Mouse (Mus musculus) forebrain, embryonic 16.5 days (tissue): ENCODE data around the gene Col27a1. TPM values are rescaled to one million over a fixed set of nuclear protein-coding genes. Genes with fewer than 3 reads are reported as not detected.

Experiments used
- ATAC-seq: fragments of 200-750 bp; cut with Nextera tagmentation; 2 replicates; pipeline ENCODE4 v1.8.0; 2017; ENCODE audit warnings: mild to moderate bottlenecking, moderate library complexity
- H3K27ac ChIP-seq: fragments of 300-500 bp; sonication (generic); 2 replicates; pipeline ENCODE4 v1.5.1; 2014; ENCODE audit warnings: low read length, control low read depth
- H3K27me3 ChIP-seq: fragments of 300-500 bp; sonication (generic); replicated peaks from 2 replicates; pipeline ENCODE4 v1.6.1; 2014; ENCODE audit warnings: low read length; ENCODE audit not compliant: control insufficient read depth, insufficient read depth
- H3K36me3 ChIP-seq: fragments of 300-500 bp; sonication (generic); 2 replicates; pipeline ENCODE4 v1.6.1; 2014; ENCODE audit not compliant: control insufficient read depth, insufficient read depth
- H3K4me1 ChIP-seq: fragments of 300-500 bp; sonication (generic); replicated peaks from 2 replicates; pipeline ENCODE4 v1.6.1; 2014; ENCODE audit warnings: low read length; ENCODE audit not compliant: control insufficient read depth, insufficient read depth
- H3K4me2 ChIP-seq: fragments of 300-500 bp; sonication (generic); 2 replicates; pipeline ENCODE4 v1.6.1; 2014; ENCODE audit warnings: mild to moderate bottlenecking, low read length, control low read depth
- H3K4me3 ChIP-seq: fragments of 300-500 bp; sonication (generic); replicated peaks from 2 replicates; pipeline ENCODE4 v1.5.1; 2014; ENCODE audit warnings: mild to moderate bottlenecking, low read length, control low read depth
- H3K9ac ChIP-seq: fragments of 300-500 bp; sonication (generic); replicated peaks from 2 replicates; pipeline ENCODE4 v1.6.1; 2014; ENCODE audit warnings: low read depth, low read length, control low read depth
- H3K9me3 ChIP-seq: fragments of 300-500 bp; sonication (generic); 2 replicates; pipeline ENCODE4 v1.6.1; 2016; ENCODE audit warnings: low read length; ENCODE audit not compliant: control insufficient read depth
- WGBS: fragments of 180-500 bp; shearing (Covaris S2); extraction: QIAGEN DNeasy Blood & Tissue Kit; methylation state at CpG from one replicate; pipeline ENCODE4 v1.1.7; 2014; 5-methylcytosine and 5-hydroxymethylcytosine counted together
- polyA plus RNA-seq: library from polyadenylated mRNA; unstranded; fragments of >200 nt; fragmentation: Nextera tagmentation; extraction: Ambion mirVana; gene quantifications from 2 replicates; pipeline ENCODE4 v1.2.1, GENCODE M21; 2015

Gene Col27a1
- polyA plus RNA-seq, 1 experiment from 2014 or later = 0.98 TPM

- H3K9me3 ChIP-seq = no peaks in the 10 kb centered on the region
- H3K27ac ChIP-seq = no peak overlapping the region
- H3K4me1 ChIP-seq = no peaks in the 10 kb centered on the region
- WGBS = 79% methylated on average over 6 of the region's 6 CpGs
- ATAC-seq = no peak
- H3K27me3 ChIP-seq = no peaks in the 10 kb centered on the region
- no peaks in the 10 kb centered on the region for H3K36me3 ChIP-seq
- H3K4me3 ChIP-seq = no peak overlapping the region
- no peak overlapping the region for H3K4me2 ChIP-seq
- H3K9ac ChIP-seq = no peak overlapping the region
These were observed 146.1 kb downstream of the Col27a1 start for GRCm38 (mm10) chr4:63359861-63360260.

- Histone ChIP-seq H3K4me3 (no peak within 1 kb of the TSS), H3K9me3 (no peaks in the 10 kb centered on the region), H3K27ac (no peak within 1 kb of the TSS), H3K36me3 (0 out of 2 replicates have a peak, but pooled peaks cover under 1% of the 10 kb centered on the region), H3K4me1 (no peaks in the 10 kb centered on the region), H3K27me3 (no peaks in the 10 kb centered on the region), H3K4me2 (no peak within 1 kb of the TSS), H3K9ac (no peak within 1 kb of the TSS)
- 82% methylated on average over 5 of the region's 5 CpGs for WGBS
- no peak for ATAC-seq
These were observed 148.3 kb downstream of the Col27a1 start, which contains the start of gene Orm2 for GRCm38 (mm10) chr4:63362150-63362549. Gene Orm2 (plus strand): TSS chr4:63362449.

- WGBS = 14% methylated on average over 4 of the region's 4 CpGs
- H3K36me3 ChIP-seq = peaks cover 10% of the 10 kb centered on the region
- H3K4me2 ChIP-seq = no peak overlapping the region
- no peak overlapping the region for H3K9ac ChIP-seq
- H3K9me3 ChIP-seq = no peaks in the 10 kb centered on the region
- ATAC-seq = peak; percentile 70
- H3K27ac ChIP-seq = no peak overlapping the region
- H3K4me1 ChIP-seq = no peaks in the 10 kb centered on the region
- H3K4me3 ChIP-seq = no peak overlapping the region
- no peaks in the 10 kb centered on the region for H3K27me3 ChIP-seq
These were observed 154.8 kb downstream of the Col27a1 start for GRCm38 (mm10) chr4:63368577-63368976.

GRCm38 (mm10) chr4:63370897-63371296 lies 157.1 kb downstream of the Col27a1 start:
- Histone ChIP-seq H3K4me1 (peaks cover 10% of the 10 kb centered on the region), H3K9ac (no peak overlapping the region), H3K36me3 (peaks cover 10% of the 10 kb centered on the region), H3K27ac (no peak overlapping the region), H3K9me3 (no peaks in the 10 kb centered on the region), H3K27me3 (no peaks in the 10 kb centered on the region), H3K4me3 (no peak overlapping the region), H3K4me2 (no peak overlapping the region)
- 37% methylated on average over 7 of the region's 7 CpGs for WGBS
- no peak for ATAC-seq

GRCm38 (mm10) chr4:63371890-63372289 lies 158.1 kb downstream of the Col27a1 start:
- Histone ChIP-seq H3K27ac (no peak overlapping the region), H3K36me3 (peaks cover 12% of the 10 kb centered on the region), H3K4me3 (no peak overlapping the region), H3K4me2 (no peak overlapping the region), H3K27me3 (no peaks in the 10 kb centered on the region), H3K4me1 (peaks cover 11% of the 10 kb centered on the region), H3K9ac (no peak overlapping the region), H3K9me3 (no peaks in the 10 kb centered on the region)
- no peak for ATAC-seq
- 57% methylated on average over 3 of the region's 3 CpGs for WGBS

- Histone ChIP-seq H3K4me1 (peaks cover 11% of the 10 kb centered on the region), H3K27ac (no peak overlapping the region), H3K36me3 (peaks cover 8% of the 10 kb centered on the region; the same call in 1 of the 2 replicates), H3K4me3 (no peak overlapping the region), H3K4me2 (no peak overlapping the region), H3K9me3 (no peaks in the 10 kb centered on the region), H3K9ac (no peak overlapping the region), H3K27me3 (no peaks in the 10 kb centered on the region)
- no peak for ATAC-seq
- 89% methylated on average over 8 of the region's 8 CpGs for WGBS
These were observed 159.6 kb downstream of the Col27a1 start for GRCm38 (mm10) chr4:63373404-63373803.

- H3K4me3 ChIP-seq = no peak overlapping the region
- no peaks in the 10 kb centered on the region for H3K9me3 ChIP-seq
- H3K36me3 ChIP-seq = peaks cover 16% of the 10 kb centered on the region; the same call in 1 of the 2 replicates
- H3K4me1 ChIP-seq = peaks cover 11% of the 10 kb centered on the region
- H3K4me2 ChIP-seq = no peak overlapping the region
- no peak overlapping the region for H3K9ac ChIP-seq
- 87% methylated on average over 12 of the region's 12 CpGs for WGBS
- no peak for ATAC-seq
- H3K27me3 ChIP-seq = no peaks in the 10 kb centered on the region
- no peak overlapping the region for H3K27ac ChIP-seq
These were observed 160.5 kb downstream of the Col27a1 start for GRCm38 (mm10) chr4:63374331-63374730.

- H3K4me3 ChIP-seq = no peak overlapping the region
- ATAC-seq = peak; percentile 36
- H3K9me3 ChIP-seq = no peaks in the 10 kb centered on the region
- no peak overlapping the region for H3K4me2 ChIP-seq
- no peaks in the 10 kb centered on the region for H3K27me3 ChIP-seq
- no peak overlapping the region for H3K27ac ChIP-seq
- no peak overlapping the region for H3K9ac ChIP-seq
- H3K4me1 ChIP-seq = peaks cover 11% of the 10 kb centered on the region
- H3K36me3 ChIP-seq = peaks cover 24% of the 10 kb centered on the region
- 41% methylated on average over 1 of the region's 1 CpGs for WGBS
These were observed 161.6 kb downstream of the Col27a1 start for GRCm38 (mm10) chr4:63375367-63375766.

- ATAC-seq = no peak
- Histone ChIP-seq H3K4me1 (peaks cover 11% of the 10 kb centered on the region), H3K4me2 (no peak overlapping the region), H3K4me3 (no peak overlapping the region), H3K27ac (no peak overlapping the region), H3K36me3 (peaks cover 20% of the 10 kb centered on the region), H3K27me3 (no peaks in the 10 kb centered on the region), H3K9ac (no peak overlapping the region), H3K9me3 (no peaks in the 10 kb centered on the region)
- WGBS = 59% methylated on average over 7 of the region's 7 CpGs
These were observed 163.7 kb downstream of the Col27a1 start for GRCm38 (mm10) chr4:63377483-63377882.
